Mouse (Mus musculus): ENCODE measurements at regions not wholly inside any gene's neighbourhood (a gene's known extent, or its start where the extent isn't known, plus 50 kb on each side); places are given as distances from the start of the nearest gene placed in this dataset.
A peak's percentile ranks its signal among the peaks of the same experiment; 100 is the strongest.

DNA sequence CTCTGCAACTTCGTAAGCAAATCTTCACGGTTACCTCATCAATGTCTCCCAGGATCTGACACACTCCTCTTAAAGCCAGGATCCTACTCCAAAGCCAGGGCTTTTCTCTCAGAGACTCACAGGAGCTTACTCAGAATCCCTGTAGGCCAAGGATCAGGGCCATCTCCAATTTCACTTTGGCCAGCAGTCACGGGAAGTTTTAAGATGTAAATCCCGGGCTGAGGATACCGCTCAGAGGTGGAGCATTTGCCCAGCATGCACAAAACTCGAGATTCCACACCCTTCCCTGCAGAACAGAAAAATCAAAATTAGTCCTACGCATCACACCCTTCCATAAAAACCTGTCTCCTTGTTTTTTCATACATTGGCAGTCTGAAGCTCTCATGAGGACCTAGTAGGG lies 112.1 kb upstream of the Slc24a5 start:
- no peak for DNase-seq

DNA sequence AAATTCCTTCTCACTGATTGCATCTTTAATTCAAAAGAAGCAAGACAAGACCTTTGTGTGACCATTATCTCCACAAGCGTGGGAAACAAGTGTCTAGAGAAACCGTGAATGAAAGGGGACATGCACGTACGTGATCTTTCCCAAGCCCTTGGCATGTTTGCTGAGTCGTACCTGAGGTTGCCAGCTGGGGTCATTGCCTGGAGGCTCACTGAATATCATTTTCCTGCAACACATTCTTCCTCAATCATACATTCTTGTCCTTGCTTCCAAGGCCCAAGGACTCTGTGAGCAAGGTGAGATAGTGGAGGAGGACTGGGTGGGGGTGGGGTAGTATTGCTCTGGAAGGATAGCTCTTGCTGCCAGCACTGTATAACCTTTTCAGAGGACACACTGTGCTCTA lies 108.5 kb upstream of the Slc24a5 start:
- no peak for DNase-seq

DNA sequence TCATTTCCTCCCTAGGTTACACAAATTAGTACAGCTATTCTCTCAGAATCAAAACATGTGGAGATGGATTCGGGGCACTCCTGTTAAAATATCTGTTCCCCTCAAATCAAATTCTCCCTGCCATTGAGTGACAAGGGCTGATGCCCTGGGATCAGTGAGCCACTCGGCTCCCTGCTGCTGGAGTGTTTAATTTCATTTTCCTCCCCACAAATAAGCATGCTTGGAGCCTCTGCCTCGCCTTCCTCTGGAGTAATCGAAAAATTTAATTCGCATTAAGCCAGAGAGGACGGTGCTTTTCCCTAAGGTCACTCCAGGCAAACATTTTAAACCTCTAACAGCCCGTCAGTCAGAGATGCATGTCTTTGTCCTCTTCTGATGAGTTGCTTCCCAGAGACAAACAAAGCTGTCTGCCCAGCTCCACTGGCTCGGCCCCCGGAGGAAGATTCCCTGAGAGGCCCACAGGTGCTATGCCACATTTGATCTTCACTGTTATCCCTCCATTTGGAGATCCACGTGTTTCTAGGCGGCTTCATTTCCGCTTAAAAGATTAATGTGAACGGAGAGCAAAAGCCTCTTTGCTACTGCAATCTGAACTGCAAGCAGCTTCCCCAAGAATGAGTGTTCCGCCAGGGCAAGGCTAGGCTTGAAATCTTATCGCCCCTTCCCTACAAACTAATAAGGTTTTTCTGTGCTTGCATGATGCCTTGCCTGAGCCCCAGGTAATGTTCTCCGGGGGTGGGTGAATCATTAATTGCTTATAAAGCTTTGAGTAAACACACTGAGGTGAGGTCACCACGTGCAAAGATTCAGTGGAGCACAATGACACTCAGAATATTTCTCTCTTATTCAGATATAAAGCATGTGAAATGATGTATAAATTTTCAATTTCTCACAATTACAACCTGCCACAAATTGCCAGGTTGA lies 95.8 kb upstream of the Slc24a5 start:
- no peak for DNase-seq

DNA sequence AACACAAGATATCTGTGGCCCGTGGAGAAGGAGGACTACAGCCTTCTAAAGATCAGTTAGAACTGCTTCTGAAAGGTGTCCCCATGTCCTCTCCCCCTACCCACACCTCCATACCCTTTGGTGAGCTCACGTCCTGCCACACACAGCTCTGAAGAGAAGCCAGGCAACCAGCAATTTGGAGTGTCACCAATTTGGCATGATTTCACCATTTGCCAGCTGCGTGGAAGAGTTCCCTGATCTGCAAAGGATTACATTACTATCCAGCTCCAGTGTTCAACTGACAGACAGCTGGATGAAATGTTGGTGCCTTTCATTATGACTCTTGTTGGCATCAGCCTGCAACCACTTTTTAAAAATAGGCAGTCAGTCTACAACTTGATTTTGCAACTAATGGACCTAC lies 92.8 kb upstream of the Slc24a5 start:
- DNase-seq = no peak

- no peak for DNase-seq
Observed at GRCm38 (mm10) chr2:124990976-124991375, 76.9 kb upstream of the Slc24a5 start.

DNA sequence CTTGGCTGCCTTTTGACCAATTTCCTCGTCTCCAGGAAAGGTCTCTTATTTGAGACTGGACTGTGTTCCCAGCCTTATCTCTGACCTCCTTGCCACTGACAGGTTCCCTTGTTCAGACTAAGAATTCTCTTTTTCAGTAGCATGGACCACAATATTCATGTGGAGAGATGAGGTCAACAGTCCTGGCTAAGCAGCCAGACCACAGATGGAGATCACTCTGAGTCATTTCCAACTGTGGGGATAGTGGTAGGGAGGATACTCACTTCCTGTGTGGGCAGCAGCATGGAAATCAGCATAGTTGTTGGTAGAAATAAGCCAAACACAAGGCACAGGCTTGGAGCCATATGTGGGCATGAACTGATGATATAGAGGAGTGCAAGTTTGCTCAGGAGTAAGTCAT lies 52.9 kb upstream of the Slc24a5 start:
- peak; percentile 56 to 77 for DNase-seq

DNA sequence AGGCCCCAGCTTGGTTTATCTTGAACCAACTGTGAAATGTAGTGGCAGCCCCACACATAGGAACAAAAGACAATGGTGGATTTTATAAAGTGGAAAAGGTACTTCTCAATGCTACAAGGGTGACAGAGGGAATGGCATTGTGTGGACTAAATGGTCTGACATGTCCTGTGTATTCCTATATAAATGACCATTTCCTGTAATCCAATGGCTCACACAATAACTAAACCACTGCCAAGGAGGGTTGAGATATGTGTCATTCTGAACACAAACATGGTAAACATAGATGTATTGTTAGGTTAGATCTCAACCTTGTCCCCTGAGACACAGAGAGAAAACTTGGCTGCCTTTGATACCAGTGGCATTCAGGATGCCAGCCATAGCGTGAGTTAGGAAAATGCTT lies 51.0 kb upstream of the Slc24a5 start:
- DNase-seq = no peak
